Mouse (Mus musculus) MEL (cell line): Measurements from ENCODE around the gene Vwce. TPM values are rescaled to one million over a fixed set of nuclear protein-coding genes. Genes with fewer than 3 reads are reported as not detected.

Experiments
- DNase-seq: peaks from one replicate; pipeline ENCODE4 v3.0.0; 2011; ENCODE audit warnings: low read depth, low spot score
- H3K27ac ChIP-seq: 2 replicates; pipeline ENCODE4 v1.5.1; 2012; ENCODE audit warnings: low read depth, mild to moderate bottlenecking, control low read depth, low read length, moderate library complexity; ENCODE audit not compliant: control insufficient read depth
- H3K27me3 ChIP-seq, 2 experiments: fragments of 150-350 bp in 1 of 2; sonication (generic) in 1 of 2; 2 replicates each; pipeline ENCODE4 v1.6.1; 2012; ENCODE audit warnings: low read length in 2 of 2, mild to moderate bottlenecking in 2 of 2, improper control_type of control experiment in 1 of 2, moderate library complexity in 1 of 2; ENCODE audit not compliant: insufficient read depth in 2 of 2, control insufficient read depth in 1 of 2
- H3K36me3 ChIP-seq, 2 experiments: 2 replicates each; pipeline ENCODE4 v1.6.1; 2012 to 2014; ENCODE audit warnings: low read length in 2 of 2, improper control_type of control experiment in 1 of 2, inconsistent platforms in 1 of 2, mild to moderate bottlenecking in 1 of 2; ENCODE audit not compliant: insufficient read depth in 2 of 2, control insufficient read depth in 1 of 2
- H3K4me1 ChIP-seq, 2 experiments: fragments of 150-350 bp in 1 of 2; sonication (generic) in 1 of 2; 2 replicates each; pipeline ENCODE4 v1.6.1; 2012; ENCODE audit warnings: low read length in 2 of 2, improper control_type of control experiment in 1 of 2, mild to moderate bottlenecking in 1 of 2; ENCODE audit not compliant: insufficient read depth in 2 of 2, control insufficient read depth in 1 of 2
- H3K4me3 ChIP-seq, 2 experiments: fragments of 150-350 bp in 1 of 2; sonication (generic) in 1 of 2; 2 replicates each; pipeline ENCODE4 v1.5.1; 2012; ENCODE audit warnings: low read depth in 2 of 2, low read length in 2 of 2, mild to moderate bottlenecking in 2 of 2, moderate library complexity in 2 of 2, control low read depth in 1 of 2, improper control_type of control experiment in 1 of 2; ENCODE audit not compliant: control insufficient read depth in 1 of 2, insufficient read depth in 1 of 2
- H3K79me2 ChIP-seq: 2 replicates; pipeline ENCODE4 v1.6.1; 2012; ENCODE audit warnings: mild to moderate bottlenecking, low read length, moderate library complexity; ENCODE audit not compliant: control insufficient read depth, poor library complexity, insufficient read depth
- H3K9ac ChIP-seq: 2 replicates; pipeline ENCODE4 v1.6.1; 2012; ENCODE audit warnings: low read depth, mild to moderate bottlenecking, control low read depth, low read length, moderate library complexity; ENCODE audit not compliant: control insufficient read depth, poor library complexity, severe bottlenecking
- H3K9me3 ChIP-seq: fragments of 150-350 bp; sonication (generic); replicated peaks from 2 replicates; pipeline ENCODE4 v1.6.1; 2012; ENCODE audit warnings: mild to moderate bottlenecking, low read length, improper control_type of control experiment, moderate library complexity; ENCODE audit not compliant: insufficient read depth
- BHLHE40 ChIP-seq: IDR thresholded peaks from 2 replicates; pipeline ENCODE4 v1.6.1; 2012; ENCODE audit warnings: low read depth, mild to moderate bottlenecking, inconsistent platforms, low read length, improper control_type of control experiment, borderline replicate concordance
- CHD2 ChIP-seq: IDR thresholded peaks from 2 replicates; pipeline ENCODE4 v1.6.1; 2011; ENCODE audit warnings: low read length, improper control_type of control experiment
- CTCF ChIP-seq, 3 experiments: IDR thresholded peaks in 2 of 3; conservative IDR thresholded peaks in 1 of 3; 2 replicates each; pipeline ENCODE4 v1.5.1; 2011 to 2012; ENCODE audit warnings: low read length in 3 of 3, low read depth in 2 of 3, mild to moderate bottlenecking in 2 of 3, improper control_type of control experiment in 1 of 3, inconsistent platforms in 1 of 3, mixed read lengths in 1 of 3, moderate library complexity in 1 of 3; ENCODE audit not compliant: control insufficient read depth in 1 of 3, insufficient read depth in 1 of 3, poor library complexity in 1 of 3, severe bottlenecking in 1 of 3
- EP300 ChIP-seq, 2 experiments: IDR thresholded peaks; 2 replicates each; pipeline ENCODE4 v1.6.1; 2011; ENCODE audit warnings: improper control_type of control experiment in 2 of 2, low read length in 2 of 2, low read depth in 1 of 2, mild to moderate bottlenecking in 1 of 2
- ETS1 ChIP-seq: IDR thresholded peaks from 2 replicates; pipeline ENCODE4 v1.6.1; 2012; ENCODE audit warnings: low read depth, mild to moderate bottlenecking, inconsistent platforms, low read length, improper control_type of control experiment, moderate library complexity
- GABPA ChIP-seq: IDR thresholded peaks from 2 replicates; pipeline ENCODE4 v1.6.1; 2012; ENCODE audit warnings: low read depth, mild to moderate bottlenecking, inconsistent platforms, low read length, improper control_type of control experiment, moderate library complexity
- GATA1 ChIP-seq: IDR thresholded peaks from 2 replicates; pipeline ENCODE4 v1.6.1; 2011; ENCODE audit warnings: low read depth, low read length, improper control_type of control experiment
- HCFC1 ChIP-seq: IDR thresholded peaks from 2 replicates; pipeline ENCODE4 v1.6.1; 2012; ENCODE audit warnings: low read depth, mild to moderate bottlenecking, inconsistent platforms, low read length, improper control_type of control experiment, moderate library complexity
- JUND ChIP-seq: IDR thresholded peaks from 2 replicates; pipeline ENCODE4 v1.6.1; 2011; ENCODE audit warnings: low read depth, mild to moderate bottlenecking, improper control_type of control experiment, low read length
- KAT2A ChIP-seq: conservative IDR thresholded peaks from 2 replicates; pipeline ENCODE4 v1.6.1; 2012; ENCODE audit warnings: low read depth, low read length, improper control_type of control experiment, inconsistent platforms
- MAFK ChIP-seq: IDR thresholded peaks from 2 replicates; pipeline ENCODE4 v1.6.1; 2011; ENCODE audit warnings: low read depth, mild to moderate bottlenecking, low read length, improper control_type of control experiment, borderline replicate concordance
- MAZ ChIP-seq: IDR thresholded peaks from 2 replicates; pipeline ENCODE4 v1.6.1; 2012; ENCODE audit warnings: low read depth, mild to moderate bottlenecking, inconsistent platforms, low read length, improper control_type of control experiment
- MYB ChIP-seq: IDR thresholded peaks from 2 replicates; pipeline ENCODE4 v1.6.1; 2011; ENCODE audit warnings: mild to moderate bottlenecking, low read depth, low read length, improper control_type of control experiment
- MYC ChIP-seq: IDR thresholded peaks from 2 replicates; pipeline ENCODE4 v1.6.1; 2011; ENCODE audit warnings: low read depth, mild to moderate bottlenecking, low read length, improper control_type of control experiment, moderate library complexity
- NELFE ChIP-seq: IDR thresholded peaks from 2 replicates; pipeline ENCODE4 v1.6.1; 2011; ENCODE audit warnings: low read depth, low read length, improper control_type of control experiment
- POLR2AphosphoS5 ChIP-seq: IDR thresholded peaks from 2 replicates; pipeline ENCODE4 v1.6.1; 2012; ENCODE audit warnings: low read depth, borderline replicate concordance, mild to moderate bottlenecking, inconsistent platforms, low read length, moderate library complexity, mixed read lengths
- RAD21 ChIP-seq: IDR thresholded peaks from 2 replicates; pipeline ENCODE4 v1.6.1; 2011; ENCODE audit warnings: mild to moderate bottlenecking, low read depth, low read length, improper control_type of control experiment
- RCOR1 ChIP-seq: IDR thresholded peaks from 2 replicates; pipeline ENCODE4 v1.6.1; 2012; ENCODE audit warnings: low read depth, mild to moderate bottlenecking, inconsistent platforms, low read length, improper control_type of control experiment
- SIN3A ChIP-seq: IDR thresholded peaks from 2 replicates; pipeline ENCODE4 v1.6.1; 2012; ENCODE audit warnings: low read length, improper control_type of control experiment, inconsistent platforms
- SMC3 ChIP-seq: IDR thresholded peaks from 2 replicates; pipeline ENCODE4 v1.6.1; 2011; ENCODE audit warnings: low read depth, low read length, improper control_type of control experiment
- TBP ChIP-seq: IDR thresholded peaks from 2 replicates; pipeline ENCODE4 v1.8.0; 2011; ENCODE audit warnings: low read depth, low read length, improper control_type of control experiment
- TCF12 ChIP-seq: IDR thresholded peaks from 2 replicates; pipeline ENCODE4 v1.6.1; 2014; ENCODE audit warnings: low read depth, mild to moderate bottlenecking, inconsistent platforms, low read length, improper control_type of control experiment, moderate library complexity
- USF1 ChIP-seq: IDR thresholded peaks from 2 replicates; pipeline ENCODE4 v1.6.1; 2014; ENCODE audit warnings: low read depth, mild to moderate bottlenecking, inconsistent platforms, low read length, improper control_type of control experiment, moderate library complexity
- ZKSCAN1 ChIP-seq: IDR thresholded peaks from 2 replicates; pipeline ENCODE4 v1.6.1; 2012; ENCODE audit warnings: low read depth, mild to moderate bottlenecking, inconsistent platforms, low read length, improper control_type of control experiment, moderate library complexity
- ZMIZ1 ChIP-seq: IDR thresholded peaks from 2 replicates; pipeline ENCODE4 v1.6.1; 2012; ENCODE audit warnings: low read depth, mild to moderate bottlenecking, inconsistent platforms, low read length, improper control_type of control experiment, moderate library complexity
- ZNF384 ChIP-seq: IDR thresholded peaks from 2 replicates; pipeline ENCODE4 v1.6.1; 2012; ENCODE audit warnings: low read depth, mild to moderate bottlenecking, inconsistent platforms, low read length, improper control_type of control experiment
- polyA plus RNA-seq, 2 experiments: library from polyadenylated mRNA; stranded (reverse) in 1 of 2; unstranded in 1 of 2; fragments of >175 nt in 1 of 2; fragments of >200 nt in 1 of 2; gene quantifications; 2 replicates each; pipeline versions ENCODE4 v1.2.1 to v1.2.4; 2012; ENCODE audit warnings: low replicate concordance in 2 of 2, low read depth in 1 of 2; ENCODE audit not compliant: insufficient read length in 2 of 2, insufficient read depth in 1 of 2, missing spikeins in 1 of 2
- total RNA-seq: library from RNA; depleted of rRNA; stranded (reverse); fragments of 300-350 nt; gene quantifications from 2 replicates; pipeline ENCODE4 v1.2.3, GENCODE M21; 2012

The Vwce gene
- total and polyA plus RNA-seq, 3 experiments: 0.04 to 666 (median 1.8) TPM

GRCm38 (mm10) chr19:10587231-10587630, 46.8 kb upstream of the Vwce start:
- TF ChIP-seq NELFE: no peak
- no peak for TF ChIP-seq RCOR1
- no peak for TF ChIP-seq MAFK
- TF ChIP-seq MYB: no peak
- TF ChIP-seq KAT2A: no peak
- TF ChIP-seq ETS1: no peak
- no peak for TF ChIP-seq MYC
- TF ChIP-seq RAD21: no peak
- no peak for TF ChIP-seq JUND
- TF ChIP-seq TCF12: no peak
- TF ChIP-seq HCFC1: no peak
- TF ChIP-seq POLR2AphosphoS5: no peak
- no peak for TF ChIP-seq GATA1
- no peak for TF ChIP-seq CHD2
- TF ChIP-seq ZKSCAN1: no peak
- no peak for TF ChIP-seq ZMIZ1
- TF ChIP-seq BHLHE40: no peak
- no peak for TF ChIP-seq ZNF384
- TF ChIP-seq CTCF (IDR thresholded peaks at IDR 0.05 in 2 of 3, conservative IDR thresholded peaks at IDR 0.05 in 1 of 3; ENCODE audit: control insufficient read depth in 1 of 3, insufficient read depth in 1 of 3, low read depth in 2 of 3, low read length in 3 of 3, poor library complexity in 1 of 3, severe bottlenecking in 1 of 3): no peak
- TF ChIP-seq USF1: no peak
- Histone ChIP-seq H3K9ac (no peak overlapping the region), H3K4me1 (peaks cover 3 to 8% of the 10 kb centered on the region in 2 experiments; a peak in 2 of 4 replicates), H3K27ac (no peak overlapping the region), H3K79me2 (no peaks in the 10 kb centered on the region), H3K4me3 (no peak overlapping the region), H3K9me3 (no peaks in the 10 kb centered on the region), H3K27me3 (no peaks in the 10 kb centered on the region), H3K36me3 (peaks cover 0 to 5% of the 10 kb centered on the region in 2 experiments; a peak in 1 of 4 replicates)
- DNase-seq: no peak

DNA sequence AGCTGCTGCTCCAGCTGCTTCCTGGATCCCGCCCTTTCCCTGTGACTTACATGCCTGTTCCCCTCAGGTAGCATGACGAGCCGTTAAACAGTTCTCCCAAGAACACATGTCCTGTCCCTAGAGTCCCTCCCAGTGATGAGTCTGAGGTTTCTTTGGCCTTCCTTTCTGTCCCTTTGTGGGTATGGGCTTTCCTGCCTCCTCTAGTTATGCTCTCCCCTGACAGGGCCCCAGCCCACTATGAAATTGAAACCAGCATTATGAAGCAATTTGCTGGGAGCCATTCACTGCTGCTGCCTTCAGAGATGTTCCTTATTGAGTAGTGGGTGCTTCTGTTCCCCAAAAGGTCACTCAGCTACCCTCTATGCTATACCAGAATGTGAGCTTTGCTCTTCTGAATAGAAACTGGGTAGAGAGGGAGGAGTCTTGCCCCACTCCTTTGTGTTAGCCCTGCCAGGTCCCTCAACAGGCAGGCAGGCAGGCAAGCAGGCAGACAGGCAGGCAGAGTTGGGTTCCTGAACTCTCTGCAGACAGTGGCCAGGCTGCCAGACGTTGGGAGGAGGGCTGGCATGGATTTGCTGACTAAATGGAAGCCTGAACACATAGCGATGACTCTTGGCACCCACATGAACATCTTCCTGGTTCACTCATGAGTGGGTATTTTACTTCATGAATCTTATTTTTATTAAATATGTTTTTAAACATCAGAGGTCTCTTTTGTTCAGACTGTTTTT, 44.7 kb upstream of the Vwce start:
- H3K4me3 ChIP-seq: no peak overlapping the region
- no peaks in the 10 kb centered on the region for H3K79me2 ChIP-seq
- H3K9ac ChIP-seq: no peak overlapping the region
- no peak overlapping the region for H3K27ac ChIP-seq
- DNase-seq: no peak
- no peaks in the 10 kb centered on the region for H3K36me3 ChIP-seq
- H3K27me3 ChIP-seq: no peaks in the 10 kb centered on the region
- H3K4me1 ChIP-seq: no peaks in the 10 kb centered on the region
- H3K9me3 ChIP-seq: no peaks in the 10 kb centered on the region
- TF ChIP-seq NELFE (no peak), CHD2 (no peak), KAT2A (no peak), MYB (no peak), MYC (no peak), SMC3 (no peak), POLR2AphosphoS5 (no peak), GABPA (no peak), RCOR1 (no peak), TBP (no peak), SIN3A (no peak), EP300 (IDR thresholded peaks at IDR 0.05; ENCODE audit: low read depth in 1 of 2, low read length in 2 of 2) (no peak), MAZ (no peak), MAFK (no peak)
- TF ChIP-seq, all 39 proteins: peak for 0
